Comparison of ENCODE assay signal across 28 mouse cellular contexts in genomic region chr5:36460712-36461111, GRCm38 (mm10). TPM values are rescaled to one million over a fixed set of nuclear protein-coding genes. Genes with fewer than 3 reads are reported as not detected.
"Had no signal": no experiment of that assay in that cellular context is flagged by ENCODE, and none has a peak within 500 bp of the region (broad histone marks: within the 10 kb centered on the region; RNA-seq: fewer than 3 reads in every experiment).

No protein-coding gene starts in this region.

- H3K9me3 ChIP-seq: heart, embryonic 10.5 days; heart, embryonic 12.5 days; hindbrain, embryonic 10.5 days; hindbrain, embryonic 12.5 days; intestine, embryonic 15.5 days; kidney, embryonic 15.5 days; limb, embryonic 13.5 days; limb, embryonic 15.5 days; liver, embryonic 13.5 days; liver, embryonic 15.5 days had no signal

- H3K36me3 ChIP-seq: heart, embryonic 10.5 days; heart, embryonic 12.5 days; hindbrain, embryonic 10.5 days; hindbrain, embryonic 12.5 days; intestine, embryonic 15.5 days; kidney, embryonic 15.5 days; limb, embryonic 13.5 days; limb, embryonic 15.5 days; liver, embryonic 13.5 days; liver, embryonic 15.5 days had no signal

- DNase-seq: gastrocnemius, adult 2 months; gastrocnemius, postnatal 10 days; gastrocnemius, postnatal 25 days; heart, adult 18-20 months; heart, postnatal 10 days; heart, postnatal 4 days; kidney, adult 2 months; kidney, adult 9 months; kidney, postnatal 14 days; kidney, postnatal 36 days; left cerebral cortex, postnatal 4 days; liver, embryonic 13.5 days had no signal

- H3K4me3 ChIP-seq: gastrocnemius, adult 2 months; heart, embryonic 10.5 days; heart, embryonic 12.5 days; hindbrain, embryonic 10.5 days; hindbrain, embryonic 12.5 days; intestine, embryonic 15.5 days; kidney, embryonic 15.5 days; layer of hippocampus, adult 2 months; limb, embryonic 13.5 days; limb, embryonic 15.5 days; liver, embryonic 13.5 days; liver, embryonic 15.5 days had no signal

- ATAC-seq: hindbrain, embryonic 16.5 days; inflammation-experienced regulatory T-cells, adult 6 months; intestine, embryonic 15.5 days; intestine, postnatal 0 days had no signal

- H3K27me3 ChIP-seq: hindbrain, embryonic 12.5 days; intestine, embryonic 15.5 days; kidney, embryonic 15.5 days; liver, embryonic 13.5 days had no signal

- H3K4me2 ChIP-seq: heart, embryonic 12.5 days; hindbrain, embryonic 12.5 days; hindbrain, embryonic 14.5 days; intestine, embryonic 15.5 days; kidney, embryonic 15.5 days; limb, embryonic 13.5 days; limb, embryonic 15.5 days; liver, embryonic 11.5 days; liver, embryonic 13.5 days; liver, embryonic 15.5 days had no signal

RNA-seq across cellular contexts. Expression of gene Ccdc96, which starts 23.7 kb away (rescaled TPM):
- total RNA-seq: granulocyte monocyte progenitor cell, adult 5-6 weeks had no signal
